Mouse (Mus musculus) erythroblast, adult 5-6 weeks (primary cell): ENCODE results near the gene Tpd52l2. TPM values are rescaled to one million over a fixed set of nuclear protein-coding genes. Genes with fewer than 3 reads are reported as not detected.
"Not testable (repeated sequence)": the region's sequence is repeated elsewhere in the genome, so short reads cannot be mapped to it uniquely, and the experiment has no call there.

Source experiments
- ATAC-seq: replicated peaks from 2 replicates; pipeline ENCODE4 v1.8.0; 2016; ENCODE audit warnings: moderate number of reproducible peaks, mild to moderate bottlenecking, moderate TSS enrichment, inconsistent platforms; ENCODE audit not compliant: poor library complexity, low FRiP score, severe bottlenecking
- total RNA-seq, 2 experiments: library from RNA; stranded (forward) in 1 of 2; stranded (reverse) in 1 of 2; fragments of 150-400 nt in 1 of 2; fragments of 200-764, 138-1000 nt in 1 of 2; gene quantifications; 2 replicates each; pipeline versions ENCODE4 v1.2.3 to v1.2.4; 2015 to 2017; ENCODE audit warnings: low replicate concordance in 2 of 2

Gene Tpd52l2
- total RNA-seq, 2 experiments from 2014 or later: 25.3 to 27.5 TPM

GRCm38 (mm10) chr2:181484456-181485233 lies 12.3 kb upstream of the Tpd52l2 start:
- no peak for ATAC-seq

DNA sequence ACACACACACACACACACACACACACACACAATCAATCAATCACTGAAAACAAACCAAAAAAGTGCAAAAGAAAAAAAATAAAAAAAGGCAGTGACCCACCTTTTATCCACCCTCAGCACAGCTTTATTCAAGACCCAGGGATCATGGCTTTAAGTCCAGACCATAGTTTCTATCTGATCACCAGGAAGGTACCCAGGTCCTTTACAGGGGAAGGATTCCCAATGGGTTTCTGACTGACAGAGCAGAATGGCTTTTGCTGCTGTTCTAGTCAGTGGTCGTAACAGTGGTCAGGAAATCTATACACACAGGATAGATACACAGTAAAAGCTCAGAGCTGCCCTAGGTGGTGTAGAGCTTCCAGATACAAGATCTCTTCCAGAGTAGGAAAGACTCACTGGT lies 11.2 kb upstream of the Tpd52l2 start:
- ATAC-seq: no peak

GRCm38 (mm10) chr2:181487338-181488277 lies 9.3 kb upstream of the Tpd52l2 start:
- ATAC-seq: no peak

GRCm38 (mm10) chr2:181491432-181492205 lies 5.3 kb upstream of the Tpd52l2 start:
- peak; percentile 73 for ATAC-seq

DNA sequence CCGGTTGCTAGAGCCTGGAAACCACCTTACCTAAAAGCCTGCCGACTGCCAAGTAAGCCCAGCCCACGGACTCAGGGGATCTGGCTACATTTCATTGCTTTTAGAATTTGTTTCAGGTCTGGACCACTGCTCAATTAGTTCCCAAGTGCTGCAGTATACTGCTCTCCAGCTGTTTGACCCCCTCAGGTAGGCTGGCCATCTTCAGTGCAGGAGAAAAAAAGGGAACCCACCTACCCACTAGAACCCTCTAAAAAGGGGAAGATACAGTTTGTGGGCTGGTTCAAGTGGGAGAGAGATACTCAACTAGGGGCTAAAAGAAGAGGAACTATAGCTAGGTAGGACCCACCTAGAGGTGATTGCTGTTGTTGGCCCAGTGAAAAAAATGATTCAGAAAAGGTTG lies 4.7 kb upstream of the Tpd52l2 start:
- ATAC-seq: no peak

GRCm38 (mm10) chr2:181493156-181493927 lies 3.6 kb upstream of the Tpd52l2 start, which contains the start of gene Abhd16b:
TSS of gene Abhd16b (plus strand) at chr2:181493206.
- no peak for ATAC-seq

- ATAC-seq: no peak
Measured at GRCm38 (mm10) chr2:181494266-181494945, 2.5 kb upstream of the Tpd52l2 start.

DNA sequence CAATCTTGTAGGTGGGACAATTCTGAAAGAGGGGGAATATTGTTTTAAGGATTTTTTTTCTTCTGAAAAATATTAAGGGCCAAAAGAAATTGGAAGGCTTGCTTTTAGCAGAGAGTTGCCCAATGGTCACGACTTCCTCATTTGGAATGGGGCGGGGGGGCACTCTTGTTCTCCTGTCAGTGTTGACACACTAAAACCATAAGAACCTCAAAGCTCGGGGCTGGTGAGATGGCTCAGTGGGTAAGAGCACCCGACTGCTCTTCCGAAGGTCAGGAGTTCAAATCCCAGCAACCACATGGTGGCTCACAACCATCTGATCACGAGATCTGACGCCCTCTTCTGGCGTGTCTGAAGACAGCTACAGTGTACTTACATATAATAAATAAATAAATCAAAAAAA lies 1.1 kb upstream of the Tpd52l2 start:
- not testable (repeated sequence) for ATAC-seq

DNA sequence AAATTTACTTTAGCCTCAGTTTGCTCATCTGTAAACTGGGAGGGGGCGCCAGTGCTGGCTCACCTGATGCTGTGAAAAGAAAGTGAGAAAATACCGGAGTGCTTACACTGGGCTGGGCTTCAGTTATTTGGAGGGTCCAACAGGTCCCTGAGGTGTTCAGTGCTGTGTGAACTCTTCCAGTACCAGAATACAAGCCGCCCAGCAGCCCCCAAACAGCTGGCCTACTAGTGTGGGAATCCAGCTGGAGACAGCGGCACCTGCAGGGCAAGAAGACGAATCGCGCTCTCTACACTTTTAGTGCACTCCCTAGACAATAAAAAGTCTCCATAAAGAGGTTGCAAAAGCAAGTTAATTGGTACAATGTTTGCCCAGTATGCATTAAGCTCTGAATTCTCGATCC lies 661 bp upstream of the Tpd52l2 start:
- ATAC-seq: peak; percentile 49

DNA sequence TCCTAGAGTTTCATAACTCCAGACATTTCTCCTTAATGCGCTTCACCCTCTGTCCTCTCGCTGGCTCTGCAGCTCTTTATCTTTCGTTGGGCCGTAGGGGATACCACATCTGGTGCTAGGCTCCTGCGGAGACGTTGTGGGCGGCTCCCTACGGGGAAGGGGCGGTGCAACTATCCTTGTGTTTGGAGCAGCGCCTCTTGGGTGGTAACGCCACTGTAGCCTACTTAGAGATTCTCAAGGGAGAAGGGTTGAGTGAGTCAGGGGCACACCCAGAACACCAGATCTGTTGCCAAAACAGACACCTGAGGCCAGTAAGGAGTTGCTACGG lies 570 bp downstream of the Tpd52l2 start:
- peak; percentile 87 for ATAC-seq

DNA sequence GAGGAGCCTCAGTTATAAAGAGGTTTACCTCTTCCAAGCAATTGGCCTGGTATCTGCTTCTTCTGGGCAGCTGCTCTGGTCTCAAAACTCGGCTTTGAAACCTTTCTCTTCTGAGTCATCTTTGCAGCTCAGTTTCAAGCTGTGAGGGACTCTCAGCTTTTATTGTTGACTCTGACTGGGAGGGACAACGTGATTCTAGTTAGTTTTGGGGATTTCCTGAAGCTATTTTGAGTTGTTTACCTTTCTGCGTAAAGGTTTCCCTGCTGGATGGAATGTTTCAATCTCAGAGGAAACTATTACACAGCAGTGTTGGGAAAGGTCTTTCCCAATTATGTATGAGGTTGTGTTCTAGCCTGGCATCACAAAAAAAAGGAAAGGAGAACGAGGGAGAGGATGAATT lies 1.7 kb downstream of the Tpd52l2 start:
- no peak for ATAC-seq

- no peak for ATAC-seq
Measured at GRCm38 (mm10) chr2:181509191-181509590, 12.2 kb downstream of the Tpd52l2 start.

DNA sequence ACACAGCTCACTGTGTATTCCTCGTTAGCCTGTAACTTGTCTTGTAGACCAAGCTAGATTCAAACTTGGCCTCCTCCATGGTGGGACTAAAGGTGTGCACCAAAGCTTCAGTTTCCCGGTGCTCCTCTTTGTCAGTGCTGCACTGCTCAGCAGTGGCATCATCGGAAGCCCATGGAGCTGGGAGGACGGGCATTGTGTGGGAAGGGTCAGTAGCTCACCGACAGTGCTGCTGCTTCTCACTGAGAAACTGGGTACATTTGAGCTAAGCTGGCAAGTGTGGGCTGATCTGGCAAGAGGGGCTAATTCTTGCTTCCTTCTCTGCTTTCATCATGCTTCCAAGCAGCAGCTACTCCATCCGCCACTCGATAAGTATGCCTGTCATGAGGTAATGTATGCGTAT lies 14.3 kb downstream of the Tpd52l2 start:
- ATAC-seq: no peak

DNA sequence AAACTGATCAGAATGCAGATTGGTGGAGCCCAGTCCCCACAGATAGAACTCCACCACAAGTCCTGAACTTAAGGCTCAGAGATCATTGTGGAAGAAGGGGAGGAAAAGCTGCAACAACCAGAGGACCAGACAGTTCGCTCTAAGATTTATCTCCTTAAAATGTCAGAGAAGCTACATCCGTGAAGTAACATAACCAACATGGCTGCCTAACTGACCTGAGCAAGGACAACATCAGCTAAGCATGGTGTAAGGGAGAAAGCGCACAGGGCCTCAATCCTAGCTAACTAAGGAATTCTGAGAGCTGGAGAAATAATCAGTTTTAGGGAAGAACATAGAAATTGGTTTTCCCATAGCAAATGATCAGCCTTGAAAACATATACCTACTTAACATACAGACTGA lies 22.3 kb downstream of the Tpd52l2 start:
- ATAC-seq: no peak

DNA sequence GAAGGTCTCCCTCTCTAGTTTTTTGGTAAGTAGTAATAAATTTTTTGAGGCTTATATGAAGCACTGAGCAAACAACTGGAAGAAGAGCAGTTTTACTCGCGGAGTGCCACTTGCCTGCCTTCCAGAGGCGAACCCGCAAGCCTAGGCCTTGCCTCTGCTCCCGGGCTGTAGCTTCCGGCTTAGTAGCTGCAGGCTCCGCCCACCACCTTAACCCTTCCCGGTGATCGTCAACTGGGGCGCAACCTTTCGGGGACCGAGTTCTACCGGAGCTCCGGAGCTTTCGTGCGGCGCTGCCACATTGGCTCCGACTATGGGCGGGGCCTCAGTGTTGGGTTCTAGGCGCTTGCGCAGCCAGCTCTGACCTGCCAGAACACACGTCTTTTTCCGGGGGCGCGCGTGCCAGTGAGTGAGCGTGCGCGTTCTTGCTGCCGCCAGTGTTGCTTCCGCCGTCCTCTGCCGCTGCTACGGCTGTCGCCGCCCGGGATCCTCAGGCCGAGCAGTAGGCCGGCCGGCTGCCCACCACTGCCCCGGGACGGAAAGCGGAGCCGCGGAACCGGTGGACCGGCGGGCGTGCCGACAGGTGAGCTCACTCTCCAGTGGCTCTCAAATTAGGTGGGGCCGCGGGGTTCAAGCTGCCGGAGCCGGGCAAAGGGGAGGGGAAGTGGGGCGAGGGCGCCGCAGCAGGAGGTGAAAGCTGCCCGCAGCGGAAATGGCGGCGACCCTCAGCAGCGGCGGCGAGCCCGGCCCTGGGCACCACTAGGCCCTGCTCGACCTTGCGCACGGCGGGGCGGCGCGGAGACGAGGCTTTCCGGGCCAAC lies 23.4 kb downstream of the Tpd52l2 start, which contains the start of gene Dnajc5:
Dnajc5 (plus strand) TSS at position 368 of the 818 bp plus-strand sequence.
- ATAC-seq: peak; percentile 92

- no peak for ATAC-seq
Measured at GRCm38 (mm10) chr2:181520936-181521227, 23.9 kb downstream of the Tpd52l2 start.

DNA sequence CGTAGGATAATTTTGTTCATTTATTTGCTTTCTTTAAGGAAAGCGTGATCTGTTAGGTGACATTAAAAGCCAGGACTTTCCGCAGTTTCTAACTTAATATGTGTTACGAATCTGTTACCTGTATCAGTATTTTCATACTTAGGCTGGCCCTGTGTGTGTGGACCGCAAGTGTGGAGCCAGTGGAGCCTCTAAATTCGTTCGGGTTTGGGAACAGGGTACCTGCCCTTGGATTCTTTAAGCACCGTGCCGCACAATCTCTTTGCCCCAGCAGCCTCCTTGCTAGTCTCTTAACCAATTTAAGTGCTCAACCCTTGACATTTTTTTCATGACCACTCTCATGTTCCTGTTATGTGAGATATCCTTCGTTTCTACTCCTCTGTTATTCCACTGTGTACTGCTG lies 24.5 kb downstream of the Tpd52l2 start:
- no peak for ATAC-seq

DNA sequence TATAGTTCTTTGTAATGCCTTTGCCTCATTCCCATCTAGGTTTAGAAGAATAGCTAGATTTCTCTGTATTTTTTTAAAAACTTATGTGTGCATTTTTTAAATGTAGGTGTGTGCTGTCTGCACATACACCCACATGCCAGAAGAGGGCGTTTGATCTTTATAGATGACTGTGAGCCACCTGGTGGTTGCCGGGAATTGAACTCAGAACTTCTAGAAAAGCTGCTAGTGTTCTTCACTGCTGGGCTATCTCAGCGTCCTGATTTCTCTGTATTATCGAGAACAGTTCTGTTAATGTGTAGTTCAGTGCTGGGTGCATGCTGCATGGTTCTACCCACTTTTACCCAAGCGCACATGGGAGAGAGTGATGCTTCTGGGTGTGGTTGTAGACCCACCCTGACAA lies 25.9 kb downstream of the Tpd52l2 start:
- peak; percentile 46 for ATAC-seq
